Mouse (Mus musculus): ENCODE results near the gene Jazf1. TPM values are rescaled to one million over a fixed set of nuclear protein-coding genes. Genes with fewer than 3 reads are reported as not detected.

Gene Jazf1
- polyA plus RNA-seq, 2 experiments, result 0.71 to 1.2 TPM

- Histone ChIP-seq H3K36me3 (replicated peaks; ENCODE audit: control insufficient read depth, insufficient read depth, low read depth) (no peaks in the 10 kb centered on the region), H3K4me1 (replicated peaks; ENCODE audit: control insufficient read depth in 2 of 2, insufficient read depth in 2 of 2, low read length in 1 of 2) (no peaks in the 10 kb centered on the region), H3K27me3 (ENCODE audit: control insufficient read depth, insufficient read depth, low read length) (peaks cover 24% of the 10 kb centered on the region), H3K9me3 (ENCODE audit: control insufficient read depth, low read length) (no peaks in the 10 kb centered on the region), H3K4me2 (ENCODE audit: low read depth) (no peak overlapping the region), H3K4me3 (ENCODE audit: insufficient read depth in 1 of 2, low read depth in 2 of 2, low read length in 2 of 2) (no peak overlapping the region), H3K27ac (no peak overlapping the region), H3K9ac (replicated peaks) (no peak overlapping the region)
- WGBS (ENCODE audit: insufficient replicate concordance), result 39% methylated on average over 4 of the region's 4 CpGs
- no peak for TF ChIP-seq CTCF (IDR thresholded peaks at IDR 0.05; ENCODE audit: low read depth)
- TF ChIP-seq EP300 (IDR thresholded peaks at IDR 0.05; ENCODE audit: low read depth), result no peak
- no peak for DNase-seq (ENCODE audit: low read depth in 3 of 3, low spot score in 3 of 3)
- ATAC-seq (ENCODE audit: insufficient read depth), result no peak
These were observed 4.4 kb downstream of the Jazf1 start for GRCm38 (mm10) chr6:53064070-53064469.

- DNase-seq (ENCODE audit: low read depth in 3 of 3, low spot score in 3 of 3), result no peak
- Histone ChIP-seq H3K27ac (no peak overlapping the region), H3K9me3 (ENCODE audit: control insufficient read depth, low read length) (no peaks in the 10 kb centered on the region), H3K36me3 (replicated peaks; ENCODE audit: control insufficient read depth, insufficient read depth, low read depth) (no peaks in the 10 kb centered on the region), H3K4me3 (ENCODE audit: insufficient read depth in 1 of 2, low read depth in 2 of 2, low read length in 2 of 2) (no peak overlapping the region), H3K27me3 (ENCODE audit: control insufficient read depth, insufficient read depth, low read length) (no peaks in the 10 kb centered on the region), H3K4me2 (ENCODE audit: low read depth) (no peak overlapping the region), H3K9ac (replicated peaks) (no peak overlapping the region), H3K4me1 (replicated peaks; ENCODE audit: control insufficient read depth in 2 of 2, insufficient read depth in 2 of 2, low read length in 1 of 2) (no peaks in the 10 kb centered on the region)
- ATAC-seq (ENCODE audit: insufficient read depth), result no peak
- 20% methylated on average over 2 of the region's 2 CpGs for WGBS (ENCODE audit: insufficient replicate concordance)
- TF ChIP-seq EP300 (IDR thresholded peaks at IDR 0.05; ENCODE audit: low read depth) (no peak), CTCF (IDR thresholded peaks at IDR 0.05; ENCODE audit: low read depth) (no peak)
These were observed 13.5 kb downstream of the Jazf1 start for GRCm38 (mm10) chr6:53054909-53055308.

- Histone ChIP-seq H3K4me1 (replicated peaks; ENCODE audit: control insufficient read depth in 2 of 2, insufficient read depth in 2 of 2, low read length in 1 of 2) (no peaks in the 10 kb centered on the region), H3K9me3 (ENCODE audit: control insufficient read depth, low read length) (no peaks in the 10 kb centered on the region), H3K4me2 (ENCODE audit: low read depth) (no peak overlapping the region), H3K9ac (replicated peaks) (no peak overlapping the region), H3K4me3 (ENCODE audit: insufficient read depth in 1 of 2, low read depth in 2 of 2, low read length in 2 of 2) (no peak overlapping the region), H3K27ac (no peak overlapping the region), H3K27me3 (ENCODE audit: control insufficient read depth, insufficient read depth, low read length) (no peaks in the 10 kb centered on the region), H3K36me3 (replicated peaks; ENCODE audit: control insufficient read depth, insufficient read depth, low read depth) (no peaks in the 10 kb centered on the region)
- 58% methylated on average over 2 of the region's 2 CpGs for WGBS (ENCODE audit: insufficient replicate concordance)
- ATAC-seq (ENCODE audit: insufficient read depth) (no peak), DNase-seq (ENCODE audit: low read depth in 3 of 3, low spot score in 3 of 3) (no peak)
- no peak for TF ChIP-seq CTCF (IDR thresholded peaks at IDR 0.05; ENCODE audit: low read depth)
These were observed 22.9 kb downstream of the Jazf1 start for GRCm38 (mm10) chr6:53045501-53045900.

- no peak for DNase-seq (ENCODE audit: low read depth in 3 of 3, low spot score in 3 of 3)
- no peaks in the 10 kb centered on the region for H3K27me3 ChIP-seq (ENCODE audit: control insufficient read depth, insufficient read depth, low read length)
- 26% methylated on average over 3 of the region's 3 CpGs for WGBS (ENCODE audit: insufficient replicate concordance)
These were observed 30.3 kb downstream of the Jazf1 start for GRCm38 (mm10) chr6:53038176-53038575.

GRCm38 (mm10) chr6:53034362-53035011 is 33.9 kb downstream of the Jazf1 start:
- Histone ChIP-seq H3K9ac (replicated peaks) (no peak overlapping the region), H3K4me3 (ENCODE audit: insufficient read depth in 1 of 2, low read depth in 2 of 2, low read length in 2 of 2) (no peak overlapping the region), H3K36me3 (replicated peaks; ENCODE audit: control insufficient read depth, insufficient read depth, low read depth) (no peaks in the 10 kb centered on the region), H3K9me3 (ENCODE audit: control insufficient read depth, low read length) (no peaks in the 10 kb centered on the region), H3K4me1 (replicated peaks; ENCODE audit: control insufficient read depth in 2 of 2, insufficient read depth in 2 of 2, low read length in 1 of 2) (0 out of 4 replicates have a peak, but pooled peaks cover 0 to 2% of the 10 kb centered on the region in 2 experiments), H3K4me2 (ENCODE audit: low read depth) (no peak overlapping the region), H3K27ac (no peak overlapping the region), H3K27me3 (ENCODE audit: control insufficient read depth, insufficient read depth, low read length) (no peaks in the 10 kb centered on the region)
- 52% methylated on average over 6 of the region's 6 CpGs for WGBS (ENCODE audit: insufficient replicate concordance)
- ATAC-seq (ENCODE audit: insufficient read depth) (no peak), DNase-seq (ENCODE audit: low read depth in 3 of 3, low spot score in 3 of 3) (no peak)
- no peak for TF ChIP-seq EP300 (IDR thresholded peaks at IDR 0.05; ENCODE audit: low read depth)
- no peak for TF ChIP-seq CTCF (IDR thresholded peaks at IDR 0.05; ENCODE audit: low read depth)

More at GRCm38 (mm10) chr6:53038176-53038575, 30.3 kb downstream of the Jazf1 start:
- no peaks in the 10 kb centered on the region for H3K36me3 ChIP-seq (replicated peaks; ENCODE audit: control insufficient read depth, insufficient read depth, low read depth)
- no peak overlapping the region for H3K4me2 ChIP-seq (ENCODE audit: low read depth)
- ATAC-seq (ENCODE audit: insufficient read depth), result no peak
- no peak overlapping the region for H3K4me3 ChIP-seq (ENCODE audit: insufficient read depth in 1 of 2, low read depth in 2 of 2, low read length in 2 of 2)
- no peak overlapping the region for H3K27ac ChIP-seq
- H3K9ac ChIP-seq (replicated peaks), result no peak overlapping the region
- no peaks in the 10 kb centered on the region for H3K9me3 ChIP-seq (ENCODE audit: control insufficient read depth, low read length)
- 0 out of 4 replicates have a peak, but pooled peaks cover 0 to 2% of the 10 kb centered on the region in 2 experiments for H3K4me1 ChIP-seq (replicated peaks; ENCODE audit: control insufficient read depth in 2 of 2, insufficient read depth in 2 of 2, low read length in 1 of 2)
- TF ChIP-seq CTCF (IDR thresholded peaks at IDR 0.05; ENCODE audit: low read depth), result no peak
- TF ChIP-seq EP300 (IDR thresholded peaks at IDR 0.05; ENCODE audit: low read depth), result no peak

Data from liver, embryonic 14.5 days (tissue).